Mouse (Mus musculus) C2C12 (cell line): ENCODE results near the gene Ankrd40.

Source experiments
- CTCF ChIP-seq: IDR thresholded peaks from one replicate; pipeline ENCODE4 v1.5.1; 2011; ENCODE audit not compliant: control insufficient read depth, insufficient read depth, insufficient read length
- FOSL1 ChIP-seq: IDR thresholded peaks from one replicate; pipeline ENCODE4 v1.8.0; 2011; ENCODE audit warnings: mild to moderate bottlenecking, low read length; ENCODE audit not compliant: poor library complexity, insufficient read depth, severe bottlenecking
- MAX ChIP-seq: IDR thresholded peaks from one replicate; pipeline ENCODE4 v1.6.1; 2011; ENCODE audit warnings: mild to moderate bottlenecking, control low read depth
- USF1 ChIP-seq: IDR thresholded peaks from one replicate; pipeline ENCODE4 v1.6.1; 2011; ENCODE audit warnings: low read depth, mild to moderate bottlenecking, control low read depth, moderate library complexity

GRCm38 (mm10) chr11:94328644-94329025 lies 834 bp downstream of the Ankrd40 start:
- TF ChIP-seq USF1 (no peak), CTCF (no peak), MAX (no peak), FOSL1 (no peak)
